Mouse (Mus musculus): Measurements from ENCODE around the gene Rgs6.

- TF ChIP-seq GATA1 (IDR thresholded peaks at IDR 0.05; ENCODE audit: borderline replicate concordance, low read length) (no peak), FLI1 (IDR thresholded peaks at IDR 0.05; ENCODE audit: low read length) (no peak)
Measured at GRCm38 (mm10) chr12:82961111-82961510, 373.0 kb downstream of the Rgs6 start.

Data from megakaryocyte, embryonic 14.5 days (primary cell).